Mouse (Mus musculus) liver, adult 2 months (tissue): ENCODE results near the gene Vapa.

ENCODE experiments used
- CTCF ChIP-seq: fragments of 200-500 bp; IDR thresholded peaks from 2 replicates; pipeline ENCODE4 v1.5.1; 2011; ENCODE audit warnings: low read depth, low read length, control low read depth
- POLR2A ChIP-seq: fragments of 200-500 bp; IDR thresholded peaks from 2 replicates; pipeline ENCODE4 v1.6.1; 2011; ENCODE audit warnings: low read length, control low read depth; ENCODE audit not compliant: insufficient read depth; ENCODE audit errors: extremely low read depth

GRCm38 (mm10) chr17:65656076-65656475, 42.7 kb upstream of the Vapa start:
- TF ChIP-seq CTCF (no peak), POLR2A (no peak)
